Mouse (Mus musculus): ENCODE measurements around the gene Tk1. TPM values are rescaled to one million over a fixed set of nuclear protein-coding genes. Genes with fewer than 3 reads are reported as not detected.
A peak's percentile ranks its signal among the peaks of the same experiment; 100 is the strongest.
"Not testable (repeated sequence)": the region's sequence is repeated elsewhere in the genome, so short reads cannot be mapped to it uniquely, and the experiment has no call there.

The Tk1 gene
- polyA plus RNA-seq, 1 experiment from 2014 or later = 79.7 TPM

GRCm38 (mm10) chr11:117824060-117824969 is 1.6 kb downstream of the Tk1 start:
- ATAC-seq (peak; percentile 65), DNase-seq (ENCODE audit: low read depth, low spot score) (no peak)
- POLR2A ChIA-PET = interaction anchor here (0.7 to 1.4 kb wide), 4 partner anchors 9 to 453 kb away, joined by 3 to 4 read pairs (median 4); no protein-coding TSS in a partner anchor
- in situ Hi-C loops (cut with MboI; ENCODE audit: low pct_unique_long_range_greater_than_20kb) = loop anchor here (5.0 kb wide), 1 partner anchor 432 kb away; no protein-coding TSS in a partner anchor
- H3K27me3 ChIP-seq = no peaks in the 10 kb centered on the region
- CTCF ChIA-PET = interaction anchor here (0.9 to 2.4 kb wide), 9 partner anchors 10 to 145 kb away, joined by 3 to 19 read pairs (median 4); partner anchors contain the start of gene 6030468B19Rik
- peak; percentile 98 for TF ChIP-seq CTCF (IDR thresholded peaks at IDR 0.05)

DNA sequence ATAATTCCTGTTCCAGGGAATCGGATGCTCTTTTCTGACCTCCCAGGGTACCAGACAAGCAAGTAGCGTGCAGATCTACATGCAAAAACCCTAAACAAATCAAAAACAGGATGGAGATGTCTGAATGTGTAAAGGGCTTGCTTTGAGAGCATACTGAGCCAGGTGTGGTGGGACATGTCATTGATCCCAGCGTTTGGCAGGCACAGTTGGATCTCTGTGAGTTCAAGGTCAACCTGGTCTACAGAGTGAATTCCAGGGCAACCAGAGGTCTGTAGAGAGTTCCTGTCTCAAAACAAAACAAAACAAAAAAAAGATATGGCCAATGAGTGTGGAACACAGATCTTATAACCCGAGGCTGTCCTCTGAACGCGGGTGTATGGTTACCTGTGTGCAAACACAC is 2.5 kb downstream of the Tk1 start:
- no peak for TF ChIP-seq CTCF (IDR thresholded peaks at IDR 0.05)
- CTCF ChIA-PET = no interaction called here
- no peaks in the 10 kb centered on the region for H3K27me3 ChIP-seq
- DNase-seq (ENCODE audit: low read depth, low spot score) = no peak
- in situ Hi-C loops (cut with MboI; ENCODE audit: low pct_unique_long_range_greater_than_20kb) = loop anchor here (5.0 kb wide), 1 partner anchor 431 kb away; no protein-coding TSS in a partner anchor
- POLR2A ChIA-PET = interaction anchor here (1.2 kb wide), 1 partner anchor 433 kb away, joined by 4 read pairs; no protein-coding TSS in a partner anchor
- no peak for ATAC-seq

DNA sequence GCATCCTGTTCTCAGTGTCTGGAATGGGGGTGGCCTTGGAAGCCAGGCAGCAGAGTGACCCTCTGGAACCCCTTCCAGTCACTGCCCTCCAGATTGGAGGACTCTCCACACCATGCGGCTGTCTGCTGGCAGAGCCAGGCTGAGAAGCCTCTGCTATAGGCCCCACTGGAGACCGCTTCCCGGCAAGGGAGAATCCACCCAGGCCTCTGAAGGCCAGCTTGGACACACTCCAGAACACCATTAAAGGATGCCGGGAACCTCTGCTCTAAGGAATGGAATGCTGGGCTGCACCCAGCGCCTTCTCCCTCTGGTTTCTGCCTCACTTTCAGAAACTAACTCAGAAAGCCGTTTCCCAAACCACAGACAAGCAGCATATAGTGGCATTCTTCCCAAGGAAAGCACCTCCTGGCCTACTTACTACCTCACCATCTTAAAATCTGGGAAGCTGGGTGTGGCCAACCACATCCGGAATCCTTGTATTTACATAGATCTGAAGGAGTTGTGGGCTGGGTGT is 3.1 kb downstream of the Tk1 start:
- ATAC-seq (peak; percentile 31), DNase-seq (ENCODE audit: low read depth, low spot score) (no peak)
- CTCF ChIA-PET = interaction anchor here (1.3 kb wide), 1 partner anchor 9 kb away, joined by 4 read pairs; no protein-coding TSS in a partner anchor
- TF ChIP-seq CTCF (IDR thresholded peaks at IDR 0.05) = no peak
- POLR2A ChIA-PET = no interaction called here
- H3K27me3 ChIP-seq = no peaks in the 10 kb centered on the region
- in situ Hi-C loops (cut with MboI; ENCODE audit: low pct_unique_long_range_greater_than_20kb) = loop anchor here (5.0 kb wide), 1 partner anchor 430 kb away; no protein-coding TSS in a partner anchor

GRCm38 (mm10) chr11:117821868-117822267 is 4.0 kb downstream of the Tk1 start:
- no peaks in the 10 kb centered on the region for H3K27me3 ChIP-seq
- ChIA-PET CTCF (interaction anchor here (1.3 kb wide), 1 partner anchor 8 kb away, joined by 4 read pairs; no protein-coding TSS in a partner anchor), POLR2A (interaction anchor here (1.3 kb wide), 1 partner anchor 10 kb away, joined by 5 read pairs; no protein-coding TSS in a partner anchor)
- TF ChIP-seq CTCF (IDR thresholded peaks at IDR 0.05) = no peak
- no peak for DNase-seq (ENCODE audit: low read depth, low spot score)
- in situ Hi-C loops (cut with MboI; ENCODE audit: low pct_unique_long_range_greater_than_20kb) = loop anchor here (5.0 kb wide), 1 partner anchor 430 kb away; no protein-coding TSS in a partner anchor
- no peak for ATAC-seq

DNA sequence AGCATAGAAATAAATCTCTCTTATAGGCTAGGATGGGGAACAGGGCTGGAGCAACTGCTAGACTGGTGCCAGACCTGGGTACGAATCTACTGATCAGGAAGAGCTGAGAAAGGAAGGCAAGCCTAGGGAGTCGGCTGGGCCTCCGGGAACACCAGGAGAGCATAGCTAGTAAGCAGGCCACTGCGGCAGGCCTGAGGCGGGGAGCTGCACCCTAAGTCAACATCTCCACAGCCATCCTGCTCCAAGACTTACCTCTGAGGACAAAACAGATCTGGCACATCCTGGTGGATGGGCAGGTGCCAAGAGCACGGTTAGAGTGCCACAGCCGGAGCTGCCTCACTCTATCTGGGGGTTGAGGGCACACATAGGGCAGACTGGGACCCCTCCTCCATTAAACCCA is 5.7 kb downstream of the Tk1 start:
- in situ Hi-C loops (cut with MboI; ENCODE audit: low pct_unique_long_range_greater_than_20kb) = loop anchor here (5.0 kb wide), 1 partner anchor 428 kb away; no protein-coding TSS in a partner anchor
- TF ChIP-seq CTCF (IDR thresholded peaks at IDR 0.05) = no peak
- ATAC-seq (no peak), DNase-seq (ENCODE audit: low read depth, low spot score) (no peak)
- ChIA-PET POLR2A (interaction anchor here (1.7 kb wide), 1 partner anchor 10 kb away, joined by 4 read pairs; no protein-coding TSS in a partner anchor), CTCF (no interaction called here)
- no peaks in the 10 kb centered on the region for H3K27me3 ChIP-seq

DNA sequence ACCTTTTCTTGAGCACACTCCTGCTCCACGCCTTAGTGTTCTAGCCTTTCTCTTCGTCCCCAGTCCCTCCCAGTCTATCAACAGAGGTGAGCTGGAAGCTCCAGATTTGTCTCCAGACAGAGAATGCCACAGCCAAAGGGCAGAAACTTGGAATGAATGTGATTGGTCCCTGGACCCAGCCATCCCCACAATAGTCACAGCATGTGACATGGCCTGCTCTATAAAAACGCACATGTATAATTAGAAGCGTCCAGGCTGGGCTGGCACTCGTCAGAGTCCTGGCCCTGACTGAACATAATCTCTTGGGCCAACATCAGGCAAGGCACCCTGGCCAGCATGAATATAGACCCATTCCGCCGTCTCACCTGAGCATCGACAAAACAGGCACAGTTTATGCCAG is 6.8 kb downstream of the Tk1 start:
- ChIA-PET CTCF (interaction anchor here (2.8 kb wide), 1 partner anchor 29 kb away, joined by 13 read pairs; no protein-coding TSS in a partner anchor), POLR2A (interaction anchor here (1.7 kb wide), 2 partner anchors 9 to 29 kb away, joined by 4 to 5 read pairs; partner anchors contain the start of gene Birc5)
- ATAC-seq (no peak), DNase-seq (ENCODE audit: low read depth, low spot score) (no peak)
- no peaks in the 10 kb centered on the region for H3K27me3 ChIP-seq
- no peak for TF ChIP-seq CTCF (IDR thresholded peaks at IDR 0.05)
- in situ Hi-C loops (cut with MboI; ENCODE audit: low pct_unique_long_range_greater_than_20kb) = no loop called here

DNA sequence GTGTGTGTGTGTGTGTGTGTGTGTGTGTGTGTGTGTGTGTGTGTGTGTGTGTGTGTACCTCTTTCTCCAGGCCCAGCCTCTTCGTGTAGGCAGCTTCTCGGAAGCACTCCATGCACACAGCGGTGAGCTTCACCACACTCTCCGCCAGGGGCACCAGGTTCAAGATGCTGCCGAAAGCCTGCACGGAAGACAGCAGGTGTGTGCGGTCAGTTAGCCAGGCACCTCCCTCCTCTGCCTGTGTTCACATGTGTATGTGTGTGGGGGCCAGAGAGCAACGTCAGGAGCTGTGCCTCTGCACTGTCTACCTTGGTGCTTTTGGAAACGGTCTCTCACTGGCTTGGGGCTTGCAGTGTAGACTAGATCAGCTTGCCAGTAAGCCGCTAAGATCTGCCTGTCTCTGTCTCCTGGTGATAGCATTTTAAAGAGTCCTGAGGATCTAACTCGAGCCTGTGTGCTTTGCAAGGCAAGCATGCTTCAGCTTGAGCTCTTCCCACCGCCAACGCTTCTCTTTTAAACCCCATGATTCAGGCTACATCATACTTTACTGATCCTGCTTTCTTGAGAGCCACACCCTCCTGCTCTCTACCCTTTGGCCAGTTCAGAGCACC is 9.4 kb downstream of the Tk1 start:
- ATAC-seq = no peak
- no peak for DNase-seq (ENCODE audit: low read depth, low spot score)
- in situ Hi-C loops (cut with MboI; ENCODE audit: low pct_unique_long_range_greater_than_20kb) = no loop called here
- no peaks in the 10 kb centered on the region for H3K27me3 ChIP-seq
- ChIA-PET CTCF (interaction anchor here (1.3 to 2.8 kb wide), 2 partner anchors 26 to 107 kb away, joined by 3 to 13 read pairs; no protein-coding TSS in a partner anchor), POLR2A (no interaction called here)
- no peak for TF ChIP-seq CTCF (IDR thresholded peaks at IDR 0.05)

- DNase-seq (ENCODE audit: low read depth, low spot score); H3K27me3 ChIP-seq; in situ Hi-C loops (cut with MboI; ENCODE audit: low pct_unique_long_range_greater_than_20kb); POLR2A ChIA-PET; CTCF ChIA-PET; ATAC-seq: not testable (repeated sequence)
These were observed 10.0 kb downstream of the Tk1 start for GRCm38 (mm10) chr11:117815850-117816249.

GRCm38 (mm10) chr11:117814704-117815366 is 11.1 kb downstream of the Tk1 start:
- ChIA-PET POLR2A (no interaction called here), CTCF (interaction anchor here (1.9 to 2.0 kb wide), 2 partner anchors 10 to 24 kb away, joined by 5 to 8 read pairs; partner anchors contain the start of genes Afmid and Tk1)
- ATAC-seq (no peak), DNase-seq (ENCODE audit: low read depth, low spot score) (no peak)
- TF ChIP-seq CTCF (IDR thresholded peaks at IDR 0.05) = no peak
- in situ Hi-C loops (cut with MboI; ENCODE audit: low pct_unique_long_range_greater_than_20kb) = no loop called here
- H3K27me3 ChIP-seq = no peaks in the 10 kb centered on the region

Measured in Patski (cell line).